Mouse (Mus musculus): ENCODE results near the gene Olfr1426. TPM values are rescaled to one million over a fixed set of nuclear protein-coding genes. Genes with fewer than 3 reads are reported as not detected.

Olfr1426 gene
- polyA plus RNA-seq, 1 experiment, result not detected

DNA sequence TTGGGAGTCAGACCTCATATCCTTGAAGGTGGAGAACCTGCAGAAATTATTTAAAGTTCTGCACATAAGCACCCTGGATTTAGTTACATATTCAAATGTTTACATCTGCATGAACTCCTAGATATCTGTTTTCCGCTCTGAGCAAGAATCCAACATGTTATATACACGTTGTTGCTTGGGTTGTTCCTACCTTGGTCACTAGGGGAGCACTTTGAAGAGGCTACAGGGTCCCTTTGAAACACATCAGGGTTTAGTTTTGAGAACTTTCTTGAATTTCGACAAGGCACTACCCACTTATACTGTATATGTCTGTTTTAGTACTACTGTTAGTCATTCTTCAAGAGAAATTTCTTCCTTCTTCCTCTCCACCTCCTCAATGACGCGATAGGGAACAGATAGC lies 48.6 kb downstream of the Olfr1426 start:
- Histone ChIP-seq H3K27ac (ENCODE audit: insufficient read depth, low read length) (no peak overlapping the region), H3K4me3 (ENCODE audit: insufficient read depth, low read length) (no peak overlapping the region), H3K4me1 (ENCODE audit: control insufficient read depth, insufficient read depth, low read length) (no peaks in the 10 kb centered on the region)
- no peak for TF ChIP-seq CTCF (IDR thresholded peaks at IDR 0.05; ENCODE audit: borderline replicate concordance, insufficient read depth, low read length)
- no peak for TF ChIP-seq POLR2A (IDR thresholded peaks at IDR 0.05; ENCODE audit: low read depth, low read length)

DNA sequence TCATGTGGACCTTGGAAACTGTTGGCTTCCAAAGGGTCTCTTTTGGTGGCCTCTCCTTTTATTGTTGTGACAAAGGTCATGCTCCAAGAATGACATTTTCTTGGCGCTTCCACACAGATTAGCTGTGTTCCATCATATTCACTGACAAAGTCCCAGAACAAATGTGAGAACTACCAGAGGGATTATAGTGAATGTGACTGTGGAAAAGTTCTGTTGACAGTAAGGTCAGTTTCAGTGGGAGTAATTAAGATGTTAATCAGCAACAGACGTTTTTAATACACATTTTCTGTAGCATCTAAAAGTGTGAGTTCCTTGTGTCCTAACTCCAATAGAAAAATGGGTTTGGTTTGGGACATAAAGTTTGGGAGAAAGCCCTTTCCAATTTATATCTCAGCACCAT lies 50.6 kb downstream of the Olfr1426 start, which contains the start of gene Olfr1423:
Olfr1423 (minus strand) TSS at position 101 of the 400 bp plus-strand sequence.
- H3K27ac ChIP-seq (ENCODE audit: insufficient read depth, low read length), result no peak within 1 kb of the TSS
- H3K4me1 ChIP-seq (ENCODE audit: control insufficient read depth, insufficient read depth, low read length), result no peaks in the 10 kb centered on the region
- TF ChIP-seq POLR2A (IDR thresholded peaks at IDR 0.05; ENCODE audit: low read depth, low read length) (no peak), CTCF (IDR thresholded peaks at IDR 0.05; ENCODE audit: borderline replicate concordance, insufficient read depth, low read length) (no peak)
- H3K4me3 ChIP-seq (ENCODE audit: insufficient read depth, low read length), result no peak within 1 kb of the TSS

DNA sequence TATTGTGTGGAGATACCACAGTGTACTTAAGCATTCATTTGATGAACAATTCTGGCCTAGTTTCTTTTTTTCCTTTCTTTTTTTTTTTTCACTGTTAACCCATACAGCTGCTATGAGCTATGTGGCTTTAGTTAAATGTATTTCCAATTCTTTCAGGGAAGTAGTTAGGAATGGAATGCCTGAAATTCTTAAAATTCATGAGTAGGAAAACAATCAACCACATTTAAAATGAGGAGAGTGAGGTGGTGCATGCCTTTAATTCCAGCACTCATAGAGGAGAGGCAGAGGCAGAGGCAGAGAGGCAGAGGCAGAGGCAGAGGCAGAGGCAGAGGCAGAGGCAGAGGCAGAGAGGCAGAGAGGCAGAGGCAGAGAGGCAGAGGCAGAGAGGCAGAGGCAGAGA lies 54.1 kb downstream of the Olfr1426 start:
- TF ChIP-seq CTCF (IDR thresholded peaks at IDR 0.05; ENCODE audit: borderline replicate concordance, insufficient read depth, low read length) (no peak), POLR2A (IDR thresholded peaks at IDR 0.05; ENCODE audit: low read depth, low read length) (no peak)
- Histone ChIP-seq H3K4me3 (ENCODE audit: insufficient read depth, low read length) (no peak overlapping the region), H3K4me1 (ENCODE audit: control insufficient read depth, insufficient read depth, low read length) (no peaks in the 10 kb centered on the region), H3K27ac (ENCODE audit: insufficient read depth, low read length) (no peak overlapping the region; the same call in 1 of the 2 replicates)

Other genes with a start within 250 kb of the Olfr1426 start
- not detected in 2 replicates for gene Olfr1418, start 230.9 kb downstream of the Olfr1426 start, polyA plus RNA-seq (2011; ENCODE audit: insufficient read length, low read depth, missing spikeins)
- not detected in 2 replicates for gene Olfr1419, start 216.9 kb downstream of the Olfr1426 start, polyA plus RNA-seq (2011; ENCODE audit: insufficient read length, low read depth, missing spikeins)
- gene Olfr1420, start 205.4 kb downstream of the Olfr1426 start, polyA plus RNA-seq (2011; ENCODE audit: insufficient read length, low read depth, missing spikeins), result not detected in 2 replicates
- 23.5 and 26.1 TPM in 2 replicates for gene Patl1, start 179.6 kb downstream of the Olfr1426 start, polyA plus RNA-seq (2011; ENCODE audit: insufficient read length, low read depth, missing spikeins)
- gene Osbp, start 126.1 kb downstream of the Olfr1426 start, polyA plus RNA-seq (2011; ENCODE audit: insufficient read length, low read depth, missing spikeins), result 49.4 and 54.4 TPM in 2 replicates
- gene Olfr1423, start 50.7 kb downstream of the Olfr1426 start, polyA plus RNA-seq (2011; ENCODE audit: insufficient read length, low read depth, missing spikeins), result not detected in 2 replicates
- gene Olfr1424, start 29.3 kb downstream of the Olfr1426 start, polyA plus RNA-seq (2011; ENCODE audit: insufficient read length, low read depth, missing spikeins), result not detected in 2 replicates
- gene Olfr1425, start 14.3 kb downstream of the Olfr1426 start, polyA plus RNA-seq (2011; ENCODE audit: insufficient read length, low read depth, missing spikeins), result not detected in 2 replicates
- gene Olfr1427, start 11.3 kb upstream of the Olfr1426 start, polyA plus RNA-seq (2011; ENCODE audit: insufficient read length, low read depth, missing spikeins), result not detected in 2 replicates
- gene Olfr1428, start 23.9 kb upstream of the Olfr1426 start, polyA plus RNA-seq (2011; ENCODE audit: insufficient read length, low read depth, missing spikeins), result not detected in 2 replicates
- not detected in 2 replicates for gene Olfr76, start 31.2 kb upstream of the Olfr1426 start, polyA plus RNA-seq (2011; ENCODE audit: insufficient read length, low read depth, missing spikeins)
- gene Olfr1555-ps1, start 78.1 kb upstream of the Olfr1426 start, polyA plus RNA-seq (2011; ENCODE audit: insufficient read length, low read depth, missing spikeins), result not detected in 2 replicates
- gene Olfr1431, start 108.6 kb upstream of the Olfr1426 start, polyA plus RNA-seq (2011; ENCODE audit: insufficient read length, low read depth, missing spikeins), result not detected in 2 replicates
- not detected in 2 replicates for gene Olfr1432, start 140.6 kb upstream of the Olfr1426 start, polyA plus RNA-seq (2011; ENCODE audit: insufficient read length, low read depth, missing spikeins)
- gene Olfr262, start 149.6 kb upstream of the Olfr1426 start, polyA plus RNA-seq (2011; ENCODE audit: insufficient read length, low read depth, missing spikeins), result not detected in 2 replicates
- not detected in 2 replicates for gene Olfr235, start 169.0 kb upstream of the Olfr1426 start, polyA plus RNA-seq (2011; ENCODE audit: insufficient read length, low read depth, missing spikeins)
- not detected in 2 replicates for gene Olfr1434, start 187.8 kb upstream of the Olfr1426 start, polyA plus RNA-seq (2011; ENCODE audit: insufficient read length, low read depth, missing spikeins)
- not detected in 2 replicates for gene Olfr1436, start 207.1 kb upstream of the Olfr1426 start, polyA plus RNA-seq (2011; ENCODE audit: insufficient read length, low read depth, missing spikeins)
- gene Olfr1437, start 233.1 kb upstream of the Olfr1426 start, polyA plus RNA-seq (2011; ENCODE audit: insufficient read length, low read depth, missing spikeins), result not detected in 2 replicates
- not detected in 2 replicates for gene Olfr1438-ps1, start 243.9 kb upstream of the Olfr1426 start, polyA plus RNA-seq (2011; ENCODE audit: insufficient read length, low read depth, missing spikeins)